Mouse (Mus musculus) thymus, adult 2 months (tissue): ENCODE measurements around the gene Klk12. TPM values are rescaled to one million over a fixed set of nuclear protein-coding genes. Genes with fewer than 3 reads are reported as not detected.

Experiments
- DNase-seq: peaks from one replicate; pipeline ENCODE4 v3.0.0; 2021
- H3K27ac ChIP-seq: fragments of 200-500 bp; 2 replicates; pipeline ENCODE4 v1.5.1; 2012; ENCODE audit warnings: low read length, control low read depth; ENCODE audit not compliant: control insufficient read depth, insufficient read depth
- H3K27me3 ChIP-seq: fragments of 200-500 bp; 2 replicates; pipeline ENCODE4 v1.6.1; 2012; ENCODE audit warnings: mild to moderate bottlenecking, low read length, moderate library complexity, mixed read lengths; ENCODE audit not compliant: control insufficient read depth, insufficient read depth
- H3K36me3 ChIP-seq: fragments of 200-500 bp; 2 replicates; pipeline ENCODE4 v1.6.1; 2012; ENCODE audit warnings: mild to moderate bottlenecking, low read length, moderate library complexity; ENCODE audit not compliant: control insufficient read depth, insufficient read depth
- H3K4me1 ChIP-seq: fragments of 200-500 bp; replicated peaks from 2 replicates; pipeline ENCODE4 v1.6.1; 2012; ENCODE audit warnings: low read length; ENCODE audit not compliant: control insufficient read depth, insufficient read depth
- H3K4me3 ChIP-seq: fragments of 200-500 bp; 2 replicates; pipeline ENCODE4 v1.5.1; 2012; ENCODE audit warnings: mild to moderate bottlenecking, low read length, control low read depth, moderate library complexity; ENCODE audit not compliant: control insufficient read depth, insufficient read depth
- CTCF ChIP-seq: fragments of 200-500 bp; IDR thresholded peaks from 2 replicates; pipeline ENCODE4 v1.5.1; 2012; ENCODE audit warnings: mild to moderate bottlenecking, control low read depth, low read length, moderate library complexity, borderline replicate concordance; ENCODE audit not compliant: control insufficient read depth, poor library complexity, insufficient read depth; ENCODE audit errors: extremely low read depth
- POLR2A ChIP-seq: fragments of 200-500 bp; IDR thresholded peaks from 2 replicates; pipeline ENCODE4 v1.6.1; 2012; ENCODE audit warnings: mild to moderate bottlenecking, low read length, control low read depth, moderate library complexity; ENCODE audit not compliant: control insufficient read depth, poor library complexity, insufficient read depth; ENCODE audit errors: extremely low read depth
- WGBS: fragments of 180-500 bp; shearing (Covaris S2); methylation state at CpG from one replicate; pipeline ENCODE4 v1.1.7; 2018; 5-methylcytosine and 5-hydroxymethylcytosine counted together
- polyA plus RNA-seq: library from polyadenylated mRNA; depleted of rRNA; stranded (reverse); fragments of >200 nt; gene quantifications from 2 replicates; pipeline ENCODE4 v1.2.3, GENCODE M21; 2012

Klk12 gene
- polyA plus RNA-seq, 1 experiment, result 0.85 TPM

GRCm38 (mm10) chr7:43788096-43788495 lies 19.4 kb downstream of the Klk12 start:
- no peaks in the 10 kb centered on the region for H3K36me3 ChIP-seq
- no peak overlapping the region for H3K4me3 ChIP-seq
- no peaks in the 10 kb centered on the region for H3K27me3 ChIP-seq
- DNase-seq, result no peak
- TF ChIP-seq POLR2A, result no peak
- TF ChIP-seq CTCF, result no peak
- H3K27ac ChIP-seq, result no peak overlapping the region
- 89% methylated on average over 3 of the region's 3 CpGs for WGBS
- no peaks in the 10 kb centered on the region for H3K4me1 ChIP-seq

- DNase-seq, result no peak
- H3K4me1 ChIP-seq, result no peaks in the 10 kb centered on the region
- H3K4me3 ChIP-seq, result no peak overlapping the region
- TF ChIP-seq POLR2A, result no peak
- no peak for TF ChIP-seq CTCF
- no peak overlapping the region for H3K27ac ChIP-seq
- no peaks in the 10 kb centered on the region for H3K36me3 ChIP-seq
- 80% methylated on average over 2 of the region's 2 CpGs for WGBS
- H3K27me3 ChIP-seq, result no peaks in the 10 kb centered on the region
Measured at GRCm38 (mm10) chr7:43789295-43789694, 20.6 kb downstream of the Klk12 start.

- TF ChIP-seq POLR2A (no peak), CTCF (no peak)
- no peak within 1 kb of the TSS for H3K4me3 ChIP-seq
- H3K36me3 ChIP-seq, result no peaks in the 10 kb centered on the region
- no peaks in the 10 kb centered on the region for H3K27me3 ChIP-seq
- 82% methylated on average over 7 of the region's 7 CpGs for WGBS
- DNase-seq, result no peak
- H3K27ac ChIP-seq, result no peak within 1 kb of the TSS
- H3K4me1 ChIP-seq, result no peaks in the 10 kb centered on the region
Measured at GRCm38 (mm10) chr7:43791591-43791990, 22.9 kb downstream of the Klk12 start, which contains the start of gene Klk9. Gene Klk9 (plus strand): TSS chr7:43791891.

- Histone ChIP-seq H3K4me1 (peaks cover 19% of the 10 kb centered on the region), H3K36me3 (no peaks in the 10 kb centered on the region), H3K4me3 (no peak overlapping the region), H3K27ac (no peak overlapping the region), H3K27me3 (no peaks in the 10 kb centered on the region)
- WGBS, result 44% methylated on average over 8 of the region's 8 CpGs
- DNase-seq, result no peak
- TF ChIP-seq POLR2A (no peak), CTCF (no peak)
Measured at GRCm38 (mm10) chr7:43796355-43796754, 27.7 kb downstream of the Klk12 start.

GRCm38 (mm10) chr7:43797333-43797769 lies 28.7 kb downstream of the Klk12 start, which contains the start of gene Klk8:
Gene Klk8 (plus strand): TSS chr7:43797577.
- H3K36me3 ChIP-seq, result no peaks in the 10 kb centered on the region
- TF ChIP-seq POLR2A (no peak), CTCF (no peak)
- 0% methylated on average over 28 of the region's 28 CpGs for WGBS
- H3K27ac ChIP-seq, result peak within 1 kb of the TSS; percentile 17; the same call in 1 of the 2 replicates
- peak; percentile 49 for DNase-seq
- H3K4me3 ChIP-seq, result peak within 1 kb of the TSS; percentile 30
- H3K27me3 ChIP-seq, result no peaks in the 10 kb centered on the region
- H3K4me1 ChIP-seq, result peaks cover 19% of the 10 kb centered on the region

GRCm38 (mm10) chr7:43797844-43798462 lies 29.3 kb downstream of the Klk12 start:
- 4% methylated on average over 13 of the region's 13 CpGs for WGBS
- no peaks in the 10 kb centered on the region for H3K27me3 ChIP-seq
- peak overlapping the region; percentile 17; the same call in 1 of the 2 replicates for H3K27ac ChIP-seq
- peak; percentile 43 for DNase-seq
- no peaks in the 10 kb centered on the region for H3K36me3 ChIP-seq
- TF ChIP-seq CTCF (no peak), POLR2A (no peak)
- peaks cover 19% of the 10 kb centered on the region for H3K4me1 ChIP-seq
- H3K4me3 ChIP-seq, result peak overlapping the region; percentile 30

- DNase-seq, result no peak
- TF ChIP-seq POLR2A (no peak), CTCF (no peak)
- WGBS, result 85% methylated on average over 7 of the region's 7 CpGs
- Histone ChIP-seq H3K27me3 (no peaks in the 10 kb centered on the region), H3K27ac (no peak overlapping the region), H3K36me3 (no peaks in the 10 kb centered on the region), H3K4me1 (peaks cover 19% of the 10 kb centered on the region), H3K4me3 (no peak overlapping the region)
Measured at GRCm38 (mm10) chr7:43799876-43800275, 31.2 kb downstream of the Klk12 start.
